Mouse (Mus musculus): ENCODE results near the gene Gabrb2. TPM values are rescaled to one million over a fixed set of nuclear protein-coding genes. Genes with fewer than 3 reads are reported as not detected.

Gene Gabrb2
- 10.2 and 11.4 TPM in 2 replicates for polyA plus RNA-seq (2016; fragmentation: Nextera tagmentation; extraction: Ambion mirVana)

DNA sequence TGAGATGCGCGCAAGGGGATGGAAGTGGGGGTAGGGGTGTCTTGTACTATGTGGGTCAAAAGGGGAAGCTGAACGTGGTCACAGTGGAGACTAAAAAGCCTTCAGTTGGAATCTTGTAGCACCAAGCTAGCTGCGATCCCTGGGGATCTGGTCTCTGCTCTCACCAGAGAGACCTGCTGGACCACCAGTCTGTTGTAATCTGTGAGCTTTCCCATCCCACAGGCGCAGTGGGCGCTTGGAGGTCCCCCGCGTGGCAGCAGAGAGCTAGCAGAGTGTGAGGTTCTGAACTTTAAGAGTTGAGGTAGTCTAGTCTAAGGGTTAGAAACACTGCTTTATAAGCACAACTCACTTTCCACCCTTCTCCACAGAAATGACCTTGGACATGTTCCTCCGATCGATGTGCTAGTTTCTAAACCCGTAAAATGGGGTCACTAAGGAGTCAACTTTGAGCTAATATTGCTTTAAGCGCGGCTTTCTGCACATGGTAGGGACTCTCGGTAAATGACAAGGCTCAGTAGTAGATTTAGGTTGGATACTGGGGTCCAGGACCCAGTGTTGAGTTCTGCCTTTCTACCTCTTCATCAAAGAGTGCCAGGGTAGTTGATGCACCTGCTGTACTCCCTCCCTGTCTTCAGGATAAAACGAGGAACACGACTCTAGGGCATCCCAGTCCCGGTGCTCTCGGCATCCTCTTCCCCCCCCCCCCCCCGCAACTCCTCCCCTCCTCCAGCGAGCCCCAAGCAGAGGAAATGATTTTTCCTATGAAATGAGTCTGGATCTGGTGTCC, at the start of gene Gabrb2:
Gene Gabrb2 (plus strand): TSS at position 762 of the 787 bp plus-strand sequence.
- Histone ChIP-seq H3K9me3 (replicated peaks) (no peaks in the 10 kb centered on the region), H3K36me3 (no peaks in the 10 kb centered on the region), H3K4me3 (peak within 1 kb of the TSS; percentile 55), H3K27me3 (no peaks in the 10 kb centered on the region), H3K9ac (peak within 1 kb of the TSS; percentile 62), H3K27ac (peak within 1 kb of the TSS; percentile 86), H3K4me2 (replicated peaks) (peak within 1 kb of the TSS; percentile 83), H3K4me1 (0 out of 2 replicates have a peak, but pooled peaks cover 8% of the 10 kb centered on the region)
- ATAC-seq (ENCODE audit: low FRiP score): peak; percentile 26
- WGBS: 28% methylated on average over 20 of the region's 20 CpGs

DNA sequence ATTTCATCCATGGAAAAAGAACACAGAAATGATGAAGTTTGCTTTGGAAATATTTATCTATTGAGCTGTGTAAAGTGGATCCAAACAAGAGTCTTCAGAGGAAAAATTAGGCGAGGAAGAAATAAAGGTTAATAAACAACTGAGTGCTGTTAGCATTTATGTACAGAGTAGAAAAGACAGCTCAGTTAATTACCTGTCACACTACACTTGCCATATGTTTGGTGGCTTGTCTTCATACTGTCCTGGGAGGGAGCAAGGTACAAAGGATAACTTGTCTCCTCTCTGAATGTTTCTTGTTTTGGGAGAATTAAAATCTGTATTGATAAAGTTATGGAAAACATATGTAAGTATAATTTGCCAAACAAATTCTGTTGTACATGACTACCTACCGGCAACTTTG, 40.6 kb upstream of the Gabrb2 start:
- Histone ChIP-seq H3K4me2 (replicated peaks) (no peak overlapping the region), H3K9ac (no peak overlapping the region), H3K4me1 (no peaks in the 10 kb centered on the region), H3K9me3 (replicated peaks) (no peaks in the 10 kb centered on the region), H3K36me3 (no peaks in the 10 kb centered on the region), H3K27me3 (no peaks in the 10 kb centered on the region), H3K27ac (no peak overlapping the region), H3K4me3 (no peak overlapping the region)
- ATAC-seq (ENCODE audit: low FRiP score): no peak
- 76% methylated on average over 2 of the region's 2 CpGs for WGBS

DNA sequence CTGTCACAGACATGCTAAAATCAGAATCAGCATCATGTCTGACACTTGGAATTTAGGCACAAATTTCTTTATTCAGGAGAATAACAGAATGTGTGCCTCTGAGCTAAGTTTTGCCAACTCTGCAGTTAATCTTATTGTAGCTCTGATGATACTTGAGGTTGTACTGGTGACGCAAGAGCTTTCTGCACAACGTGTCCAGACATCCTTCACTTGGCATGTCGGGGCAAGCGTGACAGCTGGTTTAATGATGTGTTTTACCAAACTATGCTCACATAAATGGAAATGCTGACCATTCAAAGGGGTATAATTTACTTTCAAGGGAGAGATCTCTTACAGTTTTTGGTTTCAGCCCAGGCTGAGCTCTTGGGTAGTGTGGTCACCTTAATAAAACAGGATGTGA, 33.1 kb upstream of the Gabrb2 start:
- ATAC-seq (ENCODE audit: low FRiP score): no peak
- Histone ChIP-seq H3K27ac (no peak overlapping the region), H3K4me1 (no peaks in the 10 kb centered on the region), H3K4me2 (replicated peaks) (no peak overlapping the region), H3K4me3 (no peak overlapping the region), H3K27me3 (no peaks in the 10 kb centered on the region), H3K9ac (no peak overlapping the region), H3K9me3 (replicated peaks) (no peaks in the 10 kb centered on the region), H3K36me3 (no peaks in the 10 kb centered on the region)
- WGBS: 86% methylated on average over 4 of the region's 4 CpGs

DNA sequence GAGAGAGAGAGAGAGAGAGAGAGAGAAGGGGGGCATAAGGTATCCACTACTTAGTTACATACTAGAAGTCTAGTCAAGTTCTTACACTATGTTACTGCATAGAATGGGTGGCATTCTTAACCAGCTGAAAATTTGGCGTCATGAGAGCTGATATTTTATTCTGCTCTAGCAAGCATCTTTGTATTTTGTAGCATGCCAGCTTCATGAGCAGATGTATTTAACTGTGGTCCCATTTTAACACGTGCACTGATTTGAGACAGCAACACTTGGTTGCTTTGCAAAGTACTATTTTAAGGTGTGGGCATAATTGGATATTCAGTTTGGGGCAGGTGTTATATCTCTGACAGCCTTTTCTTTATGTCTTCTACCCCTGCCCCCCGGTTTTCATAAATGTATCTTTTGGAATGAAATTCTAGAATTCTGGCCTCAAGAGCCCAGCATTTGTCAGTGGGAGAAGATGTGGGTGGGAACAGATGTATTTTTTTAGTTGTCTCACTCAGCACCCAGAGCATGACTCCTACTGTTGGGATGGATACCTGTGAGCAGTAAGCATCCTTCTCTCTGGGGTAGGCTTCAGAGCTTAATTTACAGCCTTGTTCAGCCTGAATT, 28.8 kb upstream of the Gabrb2 start:
- no peak overlapping the region for H3K4me3 ChIP-seq
- H3K27ac ChIP-seq: no peak overlapping the region
- no peaks in the 10 kb centered on the region for H3K9me3 ChIP-seq (replicated peaks)
- no peak for ATAC-seq (ENCODE audit: low FRiP score)
- no peak overlapping the region for H3K9ac ChIP-seq
- H3K27me3 ChIP-seq: no peaks in the 10 kb centered on the region
- no peaks in the 10 kb centered on the region for H3K4me1 ChIP-seq
- WGBS: 63% methylated on average over 3 of the region's 3 CpGs
- H3K36me3 ChIP-seq: no peaks in the 10 kb centered on the region
- H3K4me2 ChIP-seq (replicated peaks): no peak overlapping the region

DNA sequence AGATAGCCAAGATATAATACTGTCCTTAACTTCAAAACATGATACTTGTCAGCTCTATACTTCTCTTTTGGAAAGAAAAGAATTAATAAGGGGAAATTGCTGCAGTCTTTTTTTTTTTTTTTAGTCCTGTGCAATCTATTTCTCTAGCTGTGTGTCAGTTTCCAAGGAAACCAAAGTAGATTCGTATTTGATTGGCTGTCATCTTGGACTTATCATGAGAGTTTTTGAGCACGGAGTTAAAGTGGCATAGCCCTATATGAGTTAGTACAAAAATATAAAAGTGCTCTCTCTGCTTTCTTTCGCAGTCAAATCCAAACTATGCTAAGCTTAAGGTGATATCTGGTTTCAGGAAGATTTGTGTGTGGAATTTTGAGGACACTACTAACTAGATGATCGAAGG, 26.1 kb upstream of the Gabrb2 start:
- ATAC-seq (ENCODE audit: low FRiP score): no peak
- H3K27ac ChIP-seq: no peak overlapping the region
- WGBS: 85% methylated on average over 4 of the region's 4 CpGs
- H3K4me1 ChIP-seq: no peaks in the 10 kb centered on the region
- H3K4me3 ChIP-seq: no peak overlapping the region
- no peaks in the 10 kb centered on the region for H3K36me3 ChIP-seq
- H3K27me3 ChIP-seq: no peaks in the 10 kb centered on the region
- no peaks in the 10 kb centered on the region for H3K9me3 ChIP-seq (replicated peaks)
- H3K9ac ChIP-seq: no peak overlapping the region
- no peak overlapping the region for H3K4me2 ChIP-seq (replicated peaks)

DNA sequence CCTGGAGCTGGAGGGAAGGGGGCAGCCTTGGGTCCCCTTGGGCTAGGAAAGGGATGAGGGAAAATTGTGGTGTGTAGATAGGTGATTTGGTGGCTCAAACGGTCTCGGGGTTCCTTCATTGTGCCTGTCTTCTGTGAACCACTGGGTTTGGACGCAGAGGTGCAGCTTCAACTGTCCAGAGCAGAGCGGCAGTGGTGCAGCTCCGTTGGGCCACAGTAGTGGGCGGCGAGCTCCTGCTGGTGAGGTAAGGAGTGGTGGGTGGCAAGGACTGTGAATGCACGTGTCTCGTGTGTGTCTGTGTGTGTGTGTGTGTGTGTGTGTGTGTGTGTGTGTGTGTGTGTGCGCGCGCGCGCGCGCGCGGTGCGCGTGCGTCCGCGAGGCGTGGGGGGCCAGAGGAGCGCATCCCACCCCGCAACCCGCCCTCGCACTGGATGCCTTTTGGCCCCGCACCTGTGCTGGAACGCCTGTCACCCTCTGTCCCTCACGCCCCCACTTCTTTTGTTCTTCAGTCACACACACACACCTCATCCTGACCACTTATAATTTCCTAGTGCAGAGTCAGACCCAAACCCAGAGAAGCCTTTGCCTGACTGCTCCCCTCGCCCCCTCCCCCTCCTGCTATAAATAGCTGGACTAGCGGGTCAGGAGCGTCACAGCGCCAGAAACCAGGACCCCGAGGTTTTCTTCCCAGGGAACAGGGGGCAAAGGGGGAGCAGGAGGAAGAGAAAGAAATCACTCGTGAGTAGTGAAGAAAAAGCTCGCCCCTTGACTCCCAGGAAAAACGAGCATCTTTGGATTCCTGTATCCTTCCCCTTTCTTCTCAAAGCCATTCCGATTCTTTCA, 455 bp downstream of the Gabrb2 start:
- Histone ChIP-seq H3K4me3 (peak overlapping the region; percentile 55), H3K9ac (peak overlapping the region; percentile 62), H3K27ac (peak overlapping the region; percentile 86), H3K4me2 (replicated peaks) (peak overlapping the region; percentile 83), H3K36me3 (no peaks in the 10 kb centered on the region), H3K9me3 (replicated peaks) (no peaks in the 10 kb centered on the region), H3K27me3 (no peaks in the 10 kb centered on the region), H3K4me1 (0 out of 2 replicates have a peak, but pooled peaks cover 8% of the 10 kb centered on the region)
- WGBS: 2% methylated on average over 21 of the region's 40 CpGs
- ATAC-seq (ENCODE audit: low FRiP score): peak; percentile 83

DNA sequence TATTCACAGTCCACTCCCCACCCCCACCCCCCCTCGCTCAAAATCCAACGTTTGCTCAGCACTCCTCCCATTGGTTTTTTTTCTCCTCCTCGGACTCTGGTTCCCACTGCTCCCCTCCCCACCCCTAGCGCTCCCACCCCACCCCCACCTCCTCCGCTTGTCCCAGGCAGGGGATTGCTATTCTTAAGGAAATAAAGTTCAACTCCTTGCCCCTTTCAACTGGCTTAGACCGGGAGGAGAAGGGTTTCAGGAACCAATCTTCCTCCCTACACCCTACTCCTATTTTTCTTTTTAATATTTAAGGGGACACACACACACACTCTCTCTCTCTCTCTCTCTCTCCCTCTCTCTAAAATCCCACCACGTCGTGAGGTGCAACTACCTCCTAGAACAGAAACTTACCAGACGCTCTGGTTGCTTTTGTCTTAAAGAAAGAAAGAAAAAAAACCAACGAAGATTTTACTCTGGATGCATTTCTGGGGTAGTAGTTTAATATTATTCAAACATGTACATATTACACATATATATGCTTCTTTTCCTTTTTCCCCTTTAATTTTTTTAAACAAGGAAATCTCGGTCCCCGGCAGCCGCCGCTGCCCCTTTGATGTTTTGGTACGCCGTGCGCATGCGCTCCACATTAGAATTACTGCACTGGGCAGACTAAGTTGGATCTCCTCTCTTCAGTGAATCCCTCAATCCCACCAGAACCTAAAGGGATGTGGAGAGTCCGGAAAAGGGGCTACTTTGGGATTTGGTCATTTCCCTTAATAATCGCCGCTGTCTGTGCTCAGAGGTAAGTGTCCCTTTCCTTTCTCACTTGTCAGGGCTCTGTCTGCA, 1.3 kb downstream of the Gabrb2 start:
- Histone ChIP-seq H3K27me3 (no peaks in the 10 kb centered on the region), H3K9me3 (replicated peaks) (no peaks in the 10 kb centered on the region), H3K4me1 (0 out of 2 replicates have a peak, but pooled peaks cover 8% of the 10 kb centered on the region), H3K4me2 (replicated peaks) (peak overlapping the region; percentile 83), H3K9ac (peak overlapping the region; percentile 62), H3K27ac (peak overlapping the region; percentile 86), H3K4me3 (peak overlapping the region; percentile 55), H3K36me3 (no peaks in the 10 kb centered on the region)
- WGBS: under 1% methylated on average over 21 of the region's 21 CpGs
- ATAC-seq (ENCODE audit: low FRiP score): peak; percentile 71

DNA sequence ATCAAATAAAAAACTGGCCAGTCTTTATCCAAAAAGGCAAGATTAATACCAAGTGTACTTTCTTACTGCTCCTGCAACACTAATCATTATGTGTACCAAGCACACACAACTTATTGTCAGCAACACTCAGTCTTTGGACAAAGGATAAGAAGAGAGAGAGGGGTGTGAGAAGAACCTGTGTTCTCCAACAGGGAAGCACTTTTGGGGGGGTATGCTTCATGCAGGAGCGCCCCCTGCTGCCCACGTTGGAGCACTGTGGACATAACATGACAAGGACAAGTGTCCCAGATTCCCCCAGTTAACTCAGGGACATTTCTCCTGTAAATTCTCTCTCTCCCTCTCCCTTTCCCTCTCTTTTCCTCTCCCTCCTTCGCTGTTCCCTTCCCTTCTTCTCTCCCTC, 3.7 kb downstream of the Gabrb2 start:
- no peak for ATAC-seq (ENCODE audit: low FRiP score)

DNA sequence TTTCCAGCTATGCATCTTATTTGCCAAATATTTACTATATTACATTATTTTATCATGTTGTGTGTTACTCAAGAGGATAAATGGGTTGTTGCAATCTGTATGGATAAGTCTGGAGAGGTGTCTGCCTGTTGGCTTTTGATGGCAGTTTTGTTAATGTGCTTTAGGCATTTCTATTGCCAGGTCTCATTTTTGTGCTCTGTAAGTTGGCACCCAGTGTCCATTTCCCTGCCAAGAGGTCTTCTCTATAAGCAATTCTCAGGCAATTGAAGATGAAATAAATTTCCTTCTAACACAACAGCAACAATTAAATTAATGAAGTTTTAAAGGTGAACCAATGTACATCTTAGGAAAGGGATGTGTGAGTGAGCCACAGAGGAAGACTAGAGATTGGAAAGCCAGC, 11.9 kb downstream of the Gabrb2 start:
- no peaks in the 10 kb centered on the region for H3K27me3 ChIP-seq
- H3K36me3 ChIP-seq: no peaks in the 10 kb centered on the region
- no peak overlapping the region for H3K4me2 ChIP-seq (replicated peaks)
- H3K4me3 ChIP-seq: no peak overlapping the region
- no peaks in the 10 kb centered on the region for H3K9me3 ChIP-seq (replicated peaks)
- H3K9ac ChIP-seq: no peak overlapping the region
- no peak for ATAC-seq (ENCODE audit: low FRiP score)
- no peak overlapping the region for H3K27ac ChIP-seq
- H3K4me1 ChIP-seq: no peaks in the 10 kb centered on the region

More for the DNA sequence above, 3.7 kb downstream of the Gabrb2 start:
- WGBS: 3% methylated on average over 3 of the region's 3 CpGs
- no peak overlapping the region for H3K4me3 ChIP-seq
- no peak overlapping the region for H3K27ac ChIP-seq
- no peaks in the 10 kb centered on the region for H3K36me3 ChIP-seq
- 0 out of 2 replicates have a peak, but pooled peaks cover 8% of the 10 kb centered on the region for H3K4me1 ChIP-seq
- H3K27me3 ChIP-seq: no peaks in the 10 kb centered on the region
- H3K9ac ChIP-seq: no peak overlapping the region
- no peak overlapping the region for H3K4me2 ChIP-seq (replicated peaks)
- no peaks in the 10 kb centered on the region for H3K9me3 ChIP-seq (replicated peaks)

DNA sequence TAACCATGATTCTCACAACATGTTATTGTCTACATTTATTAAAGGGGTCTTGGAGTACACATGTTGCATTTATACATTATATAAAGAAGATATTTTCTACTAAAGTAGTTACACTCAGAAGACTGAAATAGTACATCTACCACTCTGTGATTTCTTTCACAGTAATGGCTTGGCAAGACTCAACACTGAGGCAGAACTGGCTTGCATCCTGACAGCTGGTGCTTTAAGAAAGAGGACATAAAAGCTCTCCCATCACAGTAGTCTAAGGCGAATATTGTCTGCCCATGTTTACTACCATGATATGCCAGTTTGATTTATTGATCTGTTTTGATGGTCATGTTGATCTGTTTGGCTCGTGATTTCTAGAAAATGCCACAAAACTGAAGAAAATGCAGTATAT, 19.4 kb downstream of the Gabrb2 start:
- no peaks in the 10 kb centered on the region for H3K9me3 ChIP-seq (replicated peaks)
- no peaks in the 10 kb centered on the region for H3K4me1 ChIP-seq
- no peaks in the 10 kb centered on the region for H3K27me3 ChIP-seq
- ATAC-seq (ENCODE audit: low FRiP score): no peak
- 82% methylated on average over 2 of the region's 2 CpGs for WGBS
- no peaks in the 10 kb centered on the region for H3K36me3 ChIP-seq
- H3K4me2 ChIP-seq (replicated peaks): no peak overlapping the region
- H3K4me3 ChIP-seq: no peak overlapping the region
- no peak overlapping the region for H3K27ac ChIP-seq
- H3K9ac ChIP-seq: no peak overlapping the region

DNA sequence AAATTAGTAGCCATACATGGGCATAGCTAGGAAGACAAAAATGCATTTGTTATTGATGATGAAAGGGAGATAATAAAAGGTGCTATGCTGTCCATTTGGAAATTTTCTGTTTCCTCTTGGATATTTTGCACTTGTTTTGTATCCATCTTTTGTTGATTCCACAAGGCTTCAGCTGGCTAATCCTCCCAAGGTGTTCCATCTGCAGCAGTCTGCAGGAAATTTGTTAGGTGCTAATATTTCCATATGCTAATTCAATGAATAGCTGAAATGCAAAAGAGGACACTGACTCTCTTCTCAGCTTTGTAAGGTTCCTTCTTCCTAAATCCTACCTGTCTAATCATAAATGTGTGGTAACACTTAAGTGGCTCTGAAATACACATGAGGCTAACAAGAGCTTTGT, 24.1 kb downstream of the Gabrb2 start:
- Histone ChIP-seq H3K4me2 (replicated peaks) (no peak overlapping the region), H3K9me3 (replicated peaks) (no peaks in the 10 kb centered on the region), H3K4me1 (no peaks in the 10 kb centered on the region), H3K27ac (no peak overlapping the region), H3K9ac (no peak overlapping the region), H3K4me3 (no peak overlapping the region), H3K36me3 (no peaks in the 10 kb centered on the region), H3K27me3 (no peaks in the 10 kb centered on the region)
- no peak for ATAC-seq (ENCODE audit: low FRiP score)

All from hindbrain, embryonic 12.5 days (tissue).